8 mouse cellular contexts compared by ENCODE assay signal in genomic region chr12:27342691-27343605, GRCm38 (mm10). TPM values are rescaled to one million over a fixed set of nuclear protein-coding genes. Genes with fewer than 3 reads are reported as not detected.
DNase-seq lines count a peak whose midpoint lies in the region; ATAC-seq and TF ChIP-seq lines count a peak whose summit lies in the region.

No protein-coding gene starts in this region.

- DNase-seq in ES-CJ7 (ENCODE audit: low read depth, low spot score): peak; percentile 89
- DNase-seq in cerebellum, adult 9-11 months: peak; percentile 43
- DNase-seq in frontal cortex, adult 2 months (ENCODE audit: extremely low spot score in 1 of 2, low spot score in 1 of 2): peak; percentile 88 to 95
- peak; percentile 92 to 94 for DNase-seq in layer of hippocampus, postnatal 10 days (ENCODE audit: low spot score in 2 of 2)
- DNase-seq in lung, adult 2 months: peak; percentile 57
- peak; percentile 69 for DNase-seq in ovary, postnatal 14 days (ENCODE audit: low spot score)

- H3K4me2 ChIP-seq in hindbrain, embryonic 12.5 days (replicated peaks): peak overlapping the region; percentile 63

- H3K4me3 ChIP-seq in hindbrain, embryonic 12.5 days: peak overlapping the region; percentile 77
- peak overlapping the region; percentile 89 for H3K4me3 ChIP-seq in lung, adult 2 months (replicated peaks; ENCODE audit: extremely low read depth, low read depth, low read length)

- H3K4me1 ChIP-seq in hindbrain, embryonic 12.5 days: peaks cover 13% of the 10 kb centered on the region
- H3K4me1 ChIP-seq in lung, adult 2 months (ENCODE audit: control insufficient read depth, insufficient read depth, low read length): peaks cover 3% of the 10 kb centered on the region

- WGBS in hindbrain, embryonic 12.5 days: 1% methylated on average over 66 of the region's 83 CpGs
- WGBS in lung, adult 2 months: under 1% methylated on average over 83 of the region's 83 CpGs

- H3K36me3 ChIP-seq in hindbrain, embryonic 12.5 days: no peaks in the 10 kb centered on the region

- peak overlapping the region; percentile 100 for H3K27ac ChIP-seq in hindbrain, embryonic 12.5 days

- peak; percentile 69; the same call in 1 of the 2 replicates for TF ChIP-seq POLR2A in lung, adult 2 months (IDR thresholded peaks at IDR 0.05; ENCODE audit: borderline replicate concordance, extremely low read depth, low read depth, low read length)

- TF ChIP-seq CTCF in lung, adult 2 months (IDR thresholded peaks at IDR 0.05; ENCODE audit: insufficient read depth, low read length): peak; percentile 36

- H3K9me3 ChIP-seq in hindbrain, embryonic 12.5 days (replicated peaks): no peaks in the 10 kb centered on the region

- H3K9ac ChIP-seq in hindbrain, embryonic 12.5 days: peak overlapping the region; percentile 100

- peak; percentile 94 for ATAC-seq in hindbrain, embryonic 12.5 days (ENCODE audit: low FRiP score)
- no peak for ATAC-seq in CD4-positive, CD25-positive, alpha-beta regulatory T cell, adult 4 months

- no peaks in the 10 kb centered on the region for H3K27me3 ChIP-seq in hindbrain, embryonic 12.5 days

RNA-seq across cellular contexts. Expression of gene Sox11, which starts 0.6 kb away (rescaled TPM):
- 11.8 and 12.4 TPM in 2 replicates for polyA plus RNA-seq in frontal cortex, adult 2 months (2012; rRNA removed)
- 578 and 604 TPM in 2 replicates for polyA plus RNA-seq in hindbrain, embryonic 12.5 days (2016; fragmentation: Nextera tagmentation; extraction: Ambion mirVana)
- 10 to 100 TPM; 68.2 to 72.6 TPM for total RNA-seq in layer of hippocampus, postnatal 10 days (2021)
- polyA plus RNA-seq in lung, adult 2 months (2012; rRNA removed): 5.4 and 5.9 TPM in 2 replicates
- polyA plus RNA-seq in CD4-positive, CD25-positive, alpha-beta regulatory T cell, adult 4 months (2017; shearing (Covaris generic)): under 1 TPM in 1 of 2 experiments, not detected in 1; 0.11 TPM

Comparison
In these comparisons a context has a peak if more than half of its experiments do, and no peak if none do; other contexts are left out.
1. DNase-seq: peak in every context shown above with its lines; median percentile 93 in layer of hippocampus, postnatal 10 days; 92 in frontal cortex, adult 2 months; 89 in ES-CJ7; 69 in ovary, postnatal 14 days; 57 in lung, adult 2 months; 43 in cerebellum, adult 9-11 months.
2. RNA of gene Sox11, which starts 0.6 kb away (polyA plus RNA-seq): 578 to 604 TPM in hindbrain, embryonic 12.5 days; 11.8 to 12.4 TPM in frontal cortex, adult 2 months, 5.4 to 5.9 TPM in lung, adult 2 months and 0.11 TPM in CD4-positive, CD25-positive, alpha-beta regulatory T cell, adult 4 months; every median in the first group is over 10 times any median in the second.